Mouse (Mus musculus) forebrain, embryonic 13.5 days (tissue): ENCODE measurements at regions not wholly inside any gene's neighbourhood (a gene's known extent, or its start where the extent isn't known, plus 50 kb on each side); places are given as distances from the start of the nearest gene placed in this dataset.

Experiments
- ATAC-seq: fragments of 200-750 bp; cut with Nextera tagmentation; 2 replicates; pipeline ENCODE4 v1.8.0; 2017
- H3K27ac ChIP-seq: fragments of 300-500 bp; sonication (generic); 2 replicates; pipeline ENCODE4 v1.5.1; 2015; ENCODE audit warnings: inconsistent platforms, mild to moderate bottlenecking, moderate library complexity
- H3K27me3 ChIP-seq: fragments of 300-500 bp; sonication (generic); 2 replicates; pipeline ENCODE4 v1.6.1; 2015; ENCODE audit warnings: mild to moderate bottlenecking, inconsistent platforms
- H3K36me3 ChIP-seq: fragments of 300-500 bp; sonication (generic); 2 replicates; pipeline ENCODE4 v1.6.1; 2015; ENCODE audit warnings: mild to moderate bottlenecking, inconsistent platforms; ENCODE audit not compliant: poor library complexity, severe bottlenecking
- H3K4me1 ChIP-seq: fragments of 300-500 bp; sonication (generic); 2 replicates; pipeline ENCODE4 v1.6.1; 2015; ENCODE audit warnings: inconsistent platforms
- H3K4me2 ChIP-seq: fragments of 300-500 bp; sonication (generic); 2 replicates; pipeline ENCODE4 v1.6.1; 2015; ENCODE audit warnings: inconsistent platforms, mild to moderate bottlenecking, moderate library complexity
- H3K4me3 ChIP-seq: fragments of 300-500 bp; sonication (generic); 2 replicates; pipeline ENCODE4 v1.5.1; 2015; ENCODE audit warnings: mild to moderate bottlenecking, inconsistent platforms
- H3K9ac ChIP-seq: fragments of 300-500 bp; sonication (generic); 2 replicates; pipeline ENCODE4 v1.6.1; 2015; ENCODE audit warnings: mild to moderate bottlenecking, inconsistent platforms
- H3K9me3 ChIP-seq: fragments of 300-500 bp; sonication (generic); replicated peaks from 2 replicates; pipeline ENCODE4 v1.6.1; 2016; ENCODE audit warnings: inconsistent platforms
- WGBS: fragments of 180-500 bp; shearing (Covaris S2); methylation state at CpG from one replicate; pipeline ENCODE4 v1.1.7; 2015; 5-methylcytosine and 5-hydroxymethylcytosine counted together

GRCm38 (mm10) chr19:15431798-15432197, 515.3 kb downstream of the Psat1 start:
- no peaks in the 10 kb centered on the region for H3K9me3 ChIP-seq
- no peak overlapping the region for H3K9ac ChIP-seq
- H3K36me3 ChIP-seq: no peaks in the 10 kb centered on the region
- H3K4me2 ChIP-seq: no peak overlapping the region
- 88% methylated on average over 5 of the region's 5 CpGs for WGBS
- no peak for ATAC-seq
- no peaks in the 10 kb centered on the region for H3K27me3 ChIP-seq
- H3K4me3 ChIP-seq: no peak overlapping the region
- no peaks in the 10 kb centered on the region for H3K4me1 ChIP-seq
- H3K27ac ChIP-seq: no peak overlapping the region

DNA sequence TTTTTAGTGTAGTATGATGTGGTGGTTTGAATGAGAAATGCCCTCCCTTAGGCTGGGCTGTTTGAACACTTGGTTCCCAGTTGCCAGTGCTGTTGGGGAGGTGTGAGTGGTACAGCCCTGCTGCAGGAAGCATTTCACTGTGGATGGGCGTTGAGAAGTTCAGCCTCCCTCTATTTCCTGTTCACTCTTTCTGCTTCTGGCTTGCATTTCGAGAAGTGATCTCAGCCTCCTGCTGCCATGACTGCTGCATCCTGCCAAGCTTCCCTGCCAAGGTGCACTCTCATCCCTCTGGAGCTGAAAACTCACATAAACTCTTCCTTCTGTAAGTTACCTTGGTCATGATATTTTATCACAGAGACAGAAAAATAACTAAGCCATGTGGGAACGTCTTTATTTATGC, 525.8 kb downstream of the Psat1 start:
- Histone ChIP-seq H3K9ac (no peak overlapping the region), H3K27ac (no peak overlapping the region), H3K4me1 (no peaks in the 10 kb centered on the region), H3K9me3 (no peaks in the 10 kb centered on the region), H3K36me3 (no peaks in the 10 kb centered on the region), H3K4me3 (no peak overlapping the region), H3K27me3 (no peaks in the 10 kb centered on the region), H3K4me2 (no peak overlapping the region)
- ATAC-seq: no peak
- WGBS: 76% methylated on average over 3 of the region's 3 CpGs

- no peak for ATAC-seq
- 85% methylated on average over 3 of the region's 3 CpGs for WGBS
- H3K36me3 ChIP-seq: no peaks in the 10 kb centered on the region
- no peak overlapping the region for H3K27ac ChIP-seq
- H3K4me1 ChIP-seq: no peaks in the 10 kb centered on the region
- no peak overlapping the region for H3K4me2 ChIP-seq
- H3K27me3 ChIP-seq: no peaks in the 10 kb centered on the region
- H3K9me3 ChIP-seq: no peaks in the 10 kb centered on the region
- H3K4me3 ChIP-seq: no peak overlapping the region
- no peak overlapping the region for H3K9ac ChIP-seq
Observed at GRCm38 (mm10) chr19:15398624-15399023, 548.5 kb downstream of the Psat1 start.

- Histone ChIP-seq H3K4me1 (peaks cover 5% of the 10 kb centered on the region), H3K9ac (no peak overlapping the region), H3K4me3 (no peak overlapping the region), H3K27me3 (no peaks in the 10 kb centered on the region), H3K27ac (no peak overlapping the region), H3K36me3 (no peaks in the 10 kb centered on the region), H3K4me2 (no peak overlapping the region), H3K9me3 (no peaks in the 10 kb centered on the region)
- 72% methylated on average over 8 of the region's 8 CpGs for WGBS
- no peak for ATAC-seq
Observed at GRCm38 (mm10) chr19:15371682-15372081, 575.5 kb downstream of the Psat1 start.

GRCm38 (mm10) chr19:15366951-15367350, 580.2 kb downstream of the Psat1 start:
- Histone ChIP-seq H3K9ac (no peak overlapping the region), H3K4me1 (peaks cover 6% of the 10 kb centered on the region), H3K36me3 (no peaks in the 10 kb centered on the region), H3K27me3 (no peaks in the 10 kb centered on the region), H3K27ac (no peak overlapping the region), H3K9me3 (no peaks in the 10 kb centered on the region), H3K4me3 (no peak overlapping the region), H3K4me2 (no peak overlapping the region)
- WGBS: 10% methylated on average over 2 of the region's 2 CpGs
- ATAC-seq: peak; percentile 33; the same call in 1 of the 2 replicates

DNA sequence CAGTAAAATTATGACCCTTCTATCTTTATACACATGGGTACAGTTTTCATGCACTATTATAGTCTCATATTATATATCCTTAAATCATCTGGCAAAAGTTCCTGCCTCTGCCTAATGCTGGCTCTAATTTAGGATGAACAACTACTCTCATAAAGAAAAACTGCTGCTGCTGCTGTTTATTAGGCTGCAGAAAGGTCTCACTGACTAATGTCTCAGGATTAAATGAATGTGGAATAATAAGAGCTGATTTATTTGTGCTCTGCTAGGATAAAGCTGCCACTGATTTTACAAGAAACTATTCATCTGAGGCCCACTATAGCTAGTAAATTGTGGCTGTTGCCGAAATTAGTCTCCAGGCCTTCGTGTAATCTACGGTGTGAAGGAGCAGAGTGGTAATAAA, 590.0 kb downstream of the Psat1 start:
- Histone ChIP-seq H3K9ac (no peak overlapping the region), H3K9me3 (no peaks in the 10 kb centered on the region), H3K27ac (no peak overlapping the region), H3K4me1 (no peaks in the 10 kb centered on the region), H3K4me2 (no peak overlapping the region), H3K27me3 (no peaks in the 10 kb centered on the region), H3K4me3 (no peak overlapping the region), H3K36me3 (no peaks in the 10 kb centered on the region)
- 68% methylated on average over 3 of the region's 3 CpGs for WGBS
- ATAC-seq: no peak

DNA sequence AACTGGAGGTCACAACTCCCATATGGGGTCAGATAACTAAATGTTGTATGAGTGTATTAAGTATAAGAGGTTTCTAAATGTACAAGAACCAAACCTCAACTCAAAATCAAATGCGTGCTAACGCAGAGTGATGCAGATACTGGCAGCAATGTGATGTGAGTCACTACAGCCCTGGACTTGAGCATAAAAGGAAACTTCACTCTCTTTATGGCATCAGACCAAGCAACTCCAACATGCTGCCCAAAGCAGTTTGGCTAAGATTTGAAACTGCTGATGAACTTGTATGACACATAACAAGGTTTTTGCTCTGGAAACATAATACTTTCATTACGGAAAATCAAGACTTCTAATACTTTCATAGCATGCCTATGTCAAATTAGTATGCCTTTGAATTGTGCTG, 598.8 kb downstream of the Psat1 start:
- WGBS: 95% methylated on average over 3 of the region's 3 CpGs
- Histone ChIP-seq H3K9me3 (no peaks in the 10 kb centered on the region), H3K4me1 (no peaks in the 10 kb centered on the region), H3K27ac (no peak overlapping the region), H3K36me3 (no peaks in the 10 kb centered on the region), H3K27me3 (no peaks in the 10 kb centered on the region), H3K4me3 (no peak overlapping the region), H3K4me2 (no peak overlapping the region), H3K9ac (no peak overlapping the region)
- no peak for ATAC-seq

GRCm38 (mm10) chr19:15342229-15342628, 604.9 kb downstream of the Psat1 start:
- 79% methylated on average over 1 of the region's 1 CpGs for WGBS
- no peaks in the 10 kb centered on the region for H3K36me3 ChIP-seq
- H3K27ac ChIP-seq: no peak overlapping the region
- no peaks in the 10 kb centered on the region for H3K27me3 ChIP-seq
- no peak overlapping the region for H3K9ac ChIP-seq
- H3K9me3 ChIP-seq: no peaks in the 10 kb centered on the region
- peaks cover 25% of the 10 kb centered on the region for H3K4me1 ChIP-seq
- no peak overlapping the region for H3K4me3 ChIP-seq
- no peak overlapping the region for H3K4me2 ChIP-seq
- ATAC-seq: no peak

GRCm38 (mm10) chr19:15340305-15340983, 606.7 kb downstream of the Psat1 start:
- H3K9me3 ChIP-seq: no peaks in the 10 kb centered on the region
- 24% methylated on average over 19 of the region's 19 CpGs for WGBS
- peak overlapping the region; percentile 17; the same call in 1 of the 2 replicates for H3K4me3 ChIP-seq
- peak overlapping the region; percentile 57 for H3K27ac ChIP-seq
- no peaks in the 10 kb centered on the region for H3K36me3 ChIP-seq
- peak overlapping the region; percentile 27 for H3K9ac ChIP-seq
- H3K27me3 ChIP-seq: no peaks in the 10 kb centered on the region
- peak overlapping the region; percentile 52 for H3K4me2 ChIP-seq
- peaks cover 25% of the 10 kb centered on the region for H3K4me1 ChIP-seq
- peak; percentile 93 for ATAC-seq

- Histone ChIP-seq H3K9me3 (no peaks in the 10 kb centered on the region), H3K4me2 (peak overlapping the region; percentile 52), H3K4me1 (peaks cover 25% of the 10 kb centered on the region), H3K9ac (peak overlapping the region; percentile 27), H3K27ac (peak overlapping the region; percentile 57), H3K36me3 (no peaks in the 10 kb centered on the region), H3K27me3 (no peaks in the 10 kb centered on the region), H3K4me3 (peak overlapping the region; percentile 17; the same call in 1 of the 2 replicates)
- WGBS: 39% methylated on average over 11 of the region's 11 CpGs
- no peak; the same call in 1 of the 2 replicates for ATAC-seq
Observed at GRCm38 (mm10) chr19:15339979-15340304, 607.2 kb downstream of the Psat1 start.

DNA sequence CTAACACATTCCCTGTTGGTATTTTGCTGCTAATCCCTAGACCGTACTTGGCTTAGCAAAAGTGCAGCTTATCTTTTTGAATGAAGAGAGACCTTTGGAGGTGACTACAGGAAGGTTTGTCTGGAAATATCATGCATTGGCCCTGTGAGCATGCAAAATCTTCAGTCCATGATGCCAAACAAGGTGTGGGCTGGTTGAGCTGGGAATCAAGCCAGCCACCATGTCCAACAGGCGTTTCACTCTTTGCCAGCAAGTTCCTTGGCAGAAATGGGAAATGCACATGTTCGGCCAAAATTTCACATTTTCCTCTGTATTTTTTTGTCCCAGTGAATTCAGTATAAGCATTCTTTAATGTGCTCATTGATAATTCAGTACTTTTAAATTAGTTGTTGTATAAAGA, 617.0 kb downstream of the Psat1 start:
- H3K27me3 ChIP-seq: no peaks in the 10 kb centered on the region
- WGBS: 88% methylated on average over 3 of the region's 3 CpGs
- H3K27ac ChIP-seq: no peak overlapping the region
- no peaks in the 10 kb centered on the region for H3K36me3 ChIP-seq
- H3K4me3 ChIP-seq: no peak overlapping the region
- no peak for ATAC-seq
- peaks cover 9% of the 10 kb centered on the region; the same call in 1 of the 2 replicates for H3K4me1 ChIP-seq
- no peak overlapping the region for H3K4me2 ChIP-seq
- H3K9ac ChIP-seq: no peak overlapping the region
- no peaks in the 10 kb centered on the region for H3K9me3 ChIP-seq

GRCm38 (mm10) chr19:15299474-15299873, 647.7 kb downstream of the Psat1 start:
- H3K27ac ChIP-seq: no peak overlapping the region
- H3K4me1 ChIP-seq: no peaks in the 10 kb centered on the region
- H3K27me3 ChIP-seq: no peaks in the 10 kb centered on the region
- H3K9ac ChIP-seq: no peak overlapping the region
- no peak for ATAC-seq
- no peaks in the 10 kb centered on the region for H3K36me3 ChIP-seq
- WGBS: 48% methylated on average over 6 of the region's 6 CpGs
- H3K9me3 ChIP-seq: no peaks in the 10 kb centered on the region
- no peak overlapping the region for H3K4me2 ChIP-seq
- no peak overlapping the region for H3K4me3 ChIP-seq

- no peak overlapping the region for H3K9ac ChIP-seq
- H3K4me2 ChIP-seq: no peak overlapping the region
- no peaks in the 10 kb centered on the region for H3K27me3 ChIP-seq
- H3K9me3 ChIP-seq: no peaks in the 10 kb centered on the region
- 97% methylated on average over 2 of the region's 2 CpGs for WGBS
- no peak overlapping the region for H3K4me3 ChIP-seq
- H3K36me3 ChIP-seq: no peaks in the 10 kb centered on the region
- no peak overlapping the region for H3K27ac ChIP-seq
- no peaks in the 10 kb centered on the region for H3K4me1 ChIP-seq
- ATAC-seq: no peak
Observed at GRCm38 (mm10) chr19:15285016-15285415, 662.1 kb downstream of the Psat1 start.
